Mouse (Mus musculus) layer of hippocampus, adult 11-12 months (tissue): ENCODE results near the gene Mst1r.
A peak's percentile ranks its signal among the peaks of the same experiment; 100 is the strongest.

ENCODE experiments used
- DNase-seq: peaks from one replicate; pipeline ENCODE4 v3.0.0; 2022; ENCODE audit warnings: low spot score

The Mst1r gene

GRCm38 (mm10) chr9:107955613-107956289 lies 49.1 kb downstream of the Mst1r start:
- DNase-seq: no peak

- no peak for DNase-seq
Measured at GRCm38 (mm10) chr9:107957141-107957540, 50.5 kb downstream of the Mst1r start.

- no peak for DNase-seq
Measured at GRCm38 (mm10) chr9:107959896-107960295, 53.2 kb downstream of the Mst1r start.

- no peak for DNase-seq
Measured at GRCm38 (mm10) chr9:107960928-107961327, 54.3 kb downstream of the Mst1r start.

- peak; percentile 85 for DNase-seq
Measured at GRCm38 (mm10) chr9:107961351-107961762, 54.7 kb downstream of the Mst1r start.

- peak; percentile 80 for DNase-seq
Measured at GRCm38 (mm10) chr9:107961881-107962280, 55.2 kb downstream of the Mst1r start.

GRCm38 (mm10) chr9:107962916-107963315 lies 56.2 kb downstream of the Mst1r start:
- DNase-seq: no peak

- peak; percentile 84 for DNase-seq
Measured at GRCm38 (mm10) chr9:107963700-107964099, 57.0 kb downstream of the Mst1r start.

GRCm38 (mm10) chr9:107964681-107965080 lies 58.0 kb downstream of the Mst1r start:
- DNase-seq: no peak

- DNase-seq: no peak
Measured at GRCm38 (mm10) chr9:107966676-107967075, 60.0 kb downstream of the Mst1r start.

GRCm38 (mm10) chr9:107967437-107967836 lies 60.8 kb downstream of the Mst1r start:
- no peak for DNase-seq

GRCm38 (mm10) chr9:107968531-107968930 lies 61.9 kb downstream of the Mst1r start:
- no peak for DNase-seq
